Mouse (Mus musculus) monocyte, adult 5-6 weeks (primary cell): ENCODE data around the gene Gm10778. TPM values are rescaled to one million over a fixed set of nuclear protein-coding genes. Genes with fewer than 3 reads are reported as not detected.

Experiments used
- ATAC-seq: fragments of 153-309, 156-312 bp; replicated peaks from 2 replicates; pipeline ENCODE4 v1.8.0; 2017; ENCODE audit warnings: mild to moderate bottlenecking; ENCODE audit not compliant: low TSS enrichment, insufficient number of reproducible peaks, severe bottlenecking, poor library complexity, low FRiP score
- total RNA-seq: library from RNA; stranded (forward); fragments of 200-1000, 200-491, 200-594 nt; gene quantifications from 3 replicates; pipeline ENCODE4 v1.2.3, GENCODE M21; 2017

Gm10778 gene
- 1.8 to 5.2 TPM (median 4.2 TPM) in 3 replicates for total RNA-seq

DNA sequence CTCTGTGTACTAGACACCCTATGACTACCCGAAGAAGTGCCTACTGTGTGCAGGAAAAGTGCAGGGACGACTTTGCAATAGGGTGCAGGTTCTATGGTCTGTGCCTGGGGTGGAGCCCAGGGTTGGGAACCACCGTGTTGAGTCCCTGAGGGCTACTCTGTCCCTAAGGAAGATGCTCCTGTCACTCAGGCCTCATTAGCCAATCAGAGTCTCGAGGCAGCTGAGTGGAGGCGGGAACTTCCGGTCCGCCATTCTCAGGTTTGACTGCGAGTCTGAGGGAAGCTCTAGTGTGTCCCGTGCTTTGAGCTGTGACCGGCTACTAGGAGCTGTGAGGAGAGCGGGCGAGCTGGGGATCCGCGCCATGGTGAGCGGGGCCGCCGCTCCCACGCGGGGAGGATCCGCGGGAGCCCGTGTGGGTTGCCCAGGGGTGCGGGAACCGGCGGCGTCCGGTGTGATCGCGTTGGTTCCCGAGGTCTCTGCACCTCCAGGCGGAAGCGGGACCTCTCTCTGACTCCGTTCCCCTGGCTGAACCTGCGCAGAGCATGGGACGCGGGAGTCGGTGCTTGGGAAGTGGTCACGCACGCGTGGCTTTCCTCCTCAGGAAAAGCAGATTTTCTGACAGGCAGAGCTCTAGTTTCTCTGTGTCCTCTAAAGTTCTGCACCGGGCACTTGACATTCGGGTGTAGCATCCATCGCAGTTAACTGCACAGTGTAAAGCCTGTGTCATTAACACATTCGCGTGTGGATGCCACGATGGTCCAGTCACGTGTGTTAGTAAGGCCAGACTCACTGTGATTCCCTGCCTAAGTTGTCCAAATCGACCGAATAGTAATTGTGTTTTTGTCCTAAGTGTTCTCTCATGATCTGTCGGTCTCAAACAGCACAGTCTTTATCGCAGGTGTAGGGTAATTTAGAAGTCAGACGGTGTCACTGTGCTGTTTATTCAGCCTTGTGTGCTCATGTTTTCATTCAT lies at the start of gene Gm10778:
Gm10778 (plus strand) TSS at position 257 of the 973 bp plus-strand sequence.
- peak; percentile 92 for ATAC-seq

DNA sequence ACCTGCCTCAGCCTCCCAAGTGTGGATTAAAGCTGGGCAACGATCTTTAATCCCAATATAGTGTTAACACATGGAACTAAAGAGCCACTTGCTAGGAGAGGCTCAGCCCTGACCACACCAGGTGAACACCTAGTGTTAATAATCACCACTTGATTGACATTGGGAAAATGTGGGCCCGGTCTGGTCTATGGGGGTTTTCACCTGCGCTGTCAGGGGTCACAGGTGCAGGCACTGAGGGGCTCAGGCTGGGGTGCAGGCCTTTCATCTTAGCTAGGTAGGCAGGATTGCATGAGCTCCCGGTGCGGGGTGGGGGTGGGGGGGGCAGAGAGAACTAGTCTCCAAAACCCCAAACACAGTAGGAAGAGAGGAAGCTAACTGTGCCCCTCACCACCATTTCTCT lies 49.2 kb upstream of the Gm10778 start:
- no peak for ATAC-seq

DNA sequence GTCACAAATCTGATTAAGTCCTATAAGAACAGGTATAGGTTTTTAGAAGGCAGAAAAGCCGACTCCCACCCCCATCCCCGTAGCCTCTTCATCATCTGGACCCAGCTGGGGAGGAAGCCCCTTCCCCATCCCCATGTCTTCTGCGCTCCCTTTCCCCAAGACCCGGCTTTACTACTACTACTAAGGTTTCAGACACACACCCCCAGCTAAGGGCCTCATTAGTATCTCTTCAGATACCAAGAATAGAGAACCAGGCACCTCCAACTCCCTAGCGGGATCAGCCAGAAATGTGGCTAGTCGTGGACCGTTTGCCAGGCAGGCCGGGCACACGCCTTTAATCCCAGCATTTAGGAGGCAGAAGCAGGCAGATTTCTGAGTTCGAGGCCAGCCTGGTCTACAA lies 48.8 kb upstream of the Gm10778 start:
- no peak for ATAC-seq

DNA sequence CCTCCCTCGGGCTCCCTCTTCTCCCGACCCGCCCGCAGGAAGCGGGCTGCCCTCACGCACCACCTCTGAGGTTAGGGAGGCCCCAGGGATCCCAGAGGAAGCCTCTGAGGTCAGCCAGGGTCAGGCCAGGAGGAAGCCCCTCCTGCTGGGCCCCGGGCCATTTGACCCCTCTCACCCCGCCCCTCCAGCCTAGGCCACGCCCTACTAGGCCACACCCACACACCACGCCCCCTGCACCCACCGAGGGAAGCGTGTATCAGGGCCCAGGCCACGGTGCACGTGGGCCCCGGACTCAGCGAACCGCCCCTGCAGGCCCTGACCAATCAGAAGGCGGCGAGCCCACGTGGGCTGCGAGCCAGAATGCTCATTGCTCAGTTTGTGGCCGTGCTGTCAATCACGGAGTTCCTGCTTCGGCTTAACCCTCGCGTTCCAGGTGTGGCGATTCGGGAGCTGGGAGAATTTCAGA lies 48.1 kb upstream of the Gm10778 start, which contains the start of gene Tle6:
Tle6 (minus strand) TSS at position 336 of the 466 bp plus-strand sequence.
- peak; percentile 52 for ATAC-seq

DNA sequence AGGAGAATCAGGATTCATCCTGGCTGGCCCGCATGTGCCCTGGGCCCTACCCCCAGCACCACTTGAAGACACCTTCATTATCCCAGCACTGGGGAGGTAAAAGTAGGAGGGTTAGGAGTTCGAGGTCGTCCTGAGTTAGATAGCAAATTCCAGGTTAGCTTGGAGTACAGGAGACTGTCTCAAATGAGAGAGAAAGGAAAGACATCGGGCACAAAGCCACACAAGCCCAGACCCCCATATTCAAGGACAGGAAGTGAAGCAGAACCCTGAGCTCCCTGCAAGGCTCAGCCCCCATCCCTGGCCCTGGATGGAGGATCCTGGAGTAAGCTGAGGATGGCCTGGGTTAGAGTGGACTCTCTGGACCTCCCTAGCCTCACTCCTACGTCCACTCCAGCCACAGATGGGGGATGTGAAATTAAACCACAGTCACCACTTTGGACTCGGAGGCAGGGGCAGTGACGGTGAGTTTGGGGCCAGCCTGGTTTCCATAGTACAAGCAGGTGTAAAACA lies 47.4 kb upstream of the Gm10778 start:
- no peak for ATAC-seq

DNA sequence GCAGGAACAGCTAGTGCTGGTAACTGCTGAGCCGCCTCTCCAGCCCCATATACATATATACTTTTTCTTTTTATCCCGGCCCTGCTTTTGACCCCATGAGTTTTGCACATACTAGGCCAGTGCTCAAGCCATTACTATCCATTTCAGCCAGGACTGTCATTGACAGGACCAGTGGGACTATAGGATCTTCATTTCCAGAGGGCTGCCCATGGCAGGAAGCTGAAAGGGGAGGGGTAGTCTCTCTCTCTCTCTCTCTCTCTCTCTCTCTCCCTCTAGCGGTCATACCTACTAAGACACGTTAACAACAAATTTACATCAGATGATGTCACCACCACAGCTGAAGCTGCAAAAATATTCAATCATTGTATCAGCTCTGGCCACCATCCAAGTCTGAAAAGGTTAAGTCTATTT lies 46.1 kb upstream of the Gm10778 start:
- ATAC-seq = 0 out of 2 replicates have a peak, but pooled peaks have one; percentile 13

DNA sequence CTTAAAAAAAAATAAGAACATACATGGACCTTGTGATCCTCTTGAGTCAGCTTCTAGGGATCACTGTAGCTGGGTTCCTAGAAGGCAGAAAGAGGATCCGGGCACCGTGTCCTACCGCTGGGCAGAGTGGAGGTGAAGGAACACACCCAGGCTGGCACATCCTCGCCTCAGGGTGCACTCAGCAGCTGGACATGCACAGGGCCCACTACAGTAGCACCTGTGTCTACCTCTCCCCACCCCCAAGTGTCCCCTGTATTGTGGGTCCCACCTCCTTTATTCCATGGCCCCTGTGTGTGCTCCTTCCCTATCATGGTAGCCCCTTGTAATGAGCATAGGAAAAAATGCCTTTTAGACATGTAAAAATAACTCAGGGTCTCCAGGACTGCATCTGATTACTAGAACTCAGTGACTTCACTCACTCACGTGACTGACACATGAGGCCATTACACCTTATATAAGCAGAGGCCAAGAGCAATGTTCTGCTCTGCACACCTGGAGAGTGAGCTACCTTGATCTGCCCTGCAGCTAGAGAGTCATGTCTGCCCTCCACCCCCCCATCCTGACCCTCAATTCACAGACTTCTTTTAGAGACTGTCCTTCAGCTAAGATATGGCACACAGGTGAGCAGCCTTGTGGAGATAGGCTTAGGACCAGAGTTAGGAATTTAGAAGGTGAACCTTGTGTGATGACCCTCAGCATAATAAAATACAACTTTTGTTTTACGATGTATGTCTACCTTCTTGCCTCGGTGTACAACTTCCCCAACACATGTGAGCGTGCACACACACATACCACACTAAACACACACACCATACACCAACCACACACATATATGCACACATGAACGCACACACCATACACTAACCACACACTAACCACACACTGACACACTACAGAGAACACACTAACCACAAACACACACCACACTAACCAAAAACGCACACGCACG lies 44.6 kb upstream of the Gm10778 start:
- ATAC-seq = peak; percentile 12; the same call in 1 of the 2 replicates

DNA sequence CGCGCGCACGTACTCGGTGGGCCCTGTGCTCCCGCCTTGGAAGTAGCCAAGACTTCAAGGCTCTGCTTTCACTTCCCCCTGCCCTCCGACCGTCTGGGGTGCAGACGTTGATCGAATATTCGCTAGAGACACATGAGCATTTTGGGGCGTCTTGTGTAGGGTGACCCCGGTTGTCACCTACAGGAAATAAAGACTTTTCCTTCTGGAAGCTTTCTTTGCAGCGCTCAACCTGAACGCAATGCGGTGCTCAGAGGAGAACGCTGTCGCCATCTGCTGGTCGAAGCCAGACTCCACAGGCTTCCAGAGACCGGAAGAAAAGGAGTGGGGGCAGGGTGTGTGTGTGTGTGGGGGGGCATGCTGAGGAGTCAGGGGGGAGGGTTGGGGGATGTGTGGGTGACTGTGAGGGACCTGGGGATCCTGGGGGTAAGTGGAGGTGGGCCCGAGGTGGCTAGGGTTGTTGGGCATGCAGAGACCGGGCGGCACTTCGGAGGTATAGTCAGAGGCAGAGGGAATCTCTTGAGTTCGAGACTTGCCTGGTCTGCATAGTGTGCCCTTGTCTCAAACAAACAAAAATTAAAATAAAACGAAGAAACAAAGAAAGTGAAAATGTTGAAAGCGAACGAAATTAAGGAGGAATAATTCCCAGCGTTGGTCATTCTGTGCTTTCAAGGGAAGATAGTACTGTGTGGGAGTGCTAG lies 43.7 kb upstream of the Gm10778 start:
- peak; percentile 33 for ATAC-seq

DNA sequence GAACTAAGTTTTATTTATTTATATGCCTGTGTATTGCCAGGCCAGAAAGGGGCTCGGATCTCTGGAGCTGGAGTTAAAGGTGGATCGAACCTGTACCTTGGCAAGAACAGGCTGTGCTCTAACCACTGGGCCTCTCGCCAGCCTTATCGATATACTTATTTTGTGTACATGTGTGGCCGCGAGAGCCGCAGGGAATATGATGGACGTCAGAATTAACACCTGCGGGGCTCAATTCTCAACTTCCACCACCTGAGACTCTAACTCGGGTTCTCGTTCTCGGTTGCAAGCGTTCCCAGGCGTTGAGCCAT lies 43.2 kb upstream of the Gm10778 start:
- no peak for ATAC-seq

DNA sequence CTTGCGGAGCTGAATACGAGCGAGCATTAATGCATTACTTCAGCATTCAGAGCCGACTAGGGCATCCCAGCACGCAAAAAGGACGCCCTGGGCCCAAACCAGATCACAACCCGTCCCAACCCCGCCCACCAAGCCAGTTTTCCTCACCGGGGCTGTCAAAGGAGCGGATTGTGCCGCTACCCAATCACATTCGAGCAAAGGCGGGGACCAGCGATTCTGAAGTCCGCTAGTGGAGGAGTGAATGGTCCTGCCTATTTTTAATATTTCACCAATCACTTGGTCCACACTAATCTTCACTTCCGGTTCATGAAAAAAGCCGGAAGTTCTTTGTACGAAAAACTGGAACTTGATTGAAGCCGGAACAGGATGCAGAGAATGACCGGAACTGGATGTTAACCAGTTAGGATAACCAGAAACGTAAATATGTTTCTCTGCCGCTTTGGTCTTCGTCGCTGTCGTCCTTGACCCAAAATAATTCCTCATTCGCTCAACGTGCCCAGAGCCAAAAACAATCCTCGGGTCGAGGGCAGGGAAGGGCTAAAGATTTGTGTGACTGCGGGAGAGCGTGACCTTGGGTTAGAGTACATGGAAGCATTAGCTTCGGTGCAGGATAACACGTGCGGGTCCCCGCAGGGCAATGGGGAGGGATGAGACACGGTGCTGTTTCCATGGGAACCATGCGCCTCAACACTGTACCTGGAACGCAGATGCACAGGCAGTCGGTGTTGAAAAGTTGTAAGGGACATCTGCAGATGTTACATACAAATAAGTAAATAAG lies 42.7 kb upstream of the Gm10778 start, which contains the start of gene BC025920:
BC025920 (plus strand) TSS at position 297 of the 778 bp plus-strand sequence.
- ATAC-seq = peak; percentile 75

DNA sequence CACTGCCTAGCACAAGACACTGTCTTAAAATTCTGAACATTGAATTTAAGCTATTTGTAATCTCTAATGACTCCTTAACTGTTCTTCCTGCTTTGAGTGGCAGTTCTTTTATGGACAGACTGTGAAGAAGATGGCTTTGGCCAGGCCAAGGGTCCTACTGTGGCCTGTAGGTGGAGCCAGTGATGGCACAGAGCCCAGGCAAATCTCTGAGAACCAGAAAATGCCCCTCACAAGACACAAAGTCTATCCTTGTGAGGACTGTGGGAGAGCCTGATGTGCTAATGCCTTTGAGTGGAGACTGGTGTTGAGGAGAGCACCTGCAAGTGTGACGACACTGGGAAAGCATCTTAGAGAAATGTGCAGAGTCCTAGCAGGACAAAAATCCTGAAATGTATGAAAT lies 40.6 kb upstream of the Gm10778 start:
- ATAC-seq = no peak

DNA sequence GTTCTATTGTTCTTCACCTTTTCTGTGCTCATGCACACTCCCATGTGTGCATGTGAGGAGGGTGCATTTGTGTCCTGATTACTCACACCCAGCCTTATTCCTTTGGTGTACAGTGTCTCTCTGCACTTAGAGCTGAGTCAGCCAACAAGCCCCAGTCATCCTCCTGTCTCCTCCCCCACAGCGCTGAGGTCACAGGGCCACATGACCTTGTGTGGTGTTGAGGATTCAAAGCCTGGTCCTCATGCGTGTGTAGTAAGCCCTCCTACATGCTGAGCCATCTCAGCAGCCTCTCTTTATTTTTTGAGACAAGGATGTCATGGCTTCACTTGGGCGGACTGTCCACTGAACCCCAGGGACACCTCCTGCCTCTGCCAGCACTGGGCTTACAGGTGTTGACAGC lies 36.1 kb upstream of the Gm10778 start:
- ATAC-seq = no peak

DNA sequence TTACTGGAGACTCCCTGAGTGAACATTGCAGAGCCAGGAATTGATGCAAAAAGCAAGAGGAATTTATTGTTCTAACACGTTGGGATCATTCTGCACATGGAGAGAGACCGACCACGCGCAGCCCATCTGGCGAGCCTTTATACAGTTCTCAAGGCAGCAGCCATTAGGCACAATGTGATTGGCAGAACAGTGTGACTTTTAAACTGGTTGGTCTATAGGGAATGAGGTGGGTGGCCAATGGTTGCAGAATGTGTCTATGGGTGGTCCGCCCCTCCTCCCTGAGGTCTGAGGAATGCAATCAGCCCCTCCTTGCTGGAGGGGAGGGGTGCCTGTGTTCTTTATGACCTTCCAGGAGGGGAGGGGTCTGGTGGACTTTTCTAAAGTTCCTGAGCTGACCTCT lies 33.4 kb upstream of the Gm10778 start:
- ATAC-seq = no peak

DNA sequence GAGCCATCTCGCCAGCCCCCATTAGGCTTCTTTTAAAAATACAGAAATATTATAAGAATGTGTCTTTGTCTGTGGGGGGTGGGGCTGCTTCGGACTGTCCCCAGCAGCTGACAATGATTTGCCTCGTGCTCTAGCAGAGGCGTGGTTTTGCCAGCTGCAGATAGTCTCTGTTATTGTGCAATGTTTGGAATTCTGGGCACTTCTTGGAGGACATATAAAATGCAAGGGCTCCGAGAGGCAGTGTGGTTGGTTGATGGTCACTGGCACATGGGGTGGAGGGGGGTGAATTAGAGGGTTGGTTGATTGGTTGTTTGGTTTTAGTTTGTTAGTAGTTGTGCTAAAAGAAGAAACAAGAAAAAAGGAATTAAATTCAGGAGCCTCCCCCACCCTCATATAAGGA lies 28.9 kb upstream of the Gm10778 start:
- ATAC-seq = no peak

DNA sequence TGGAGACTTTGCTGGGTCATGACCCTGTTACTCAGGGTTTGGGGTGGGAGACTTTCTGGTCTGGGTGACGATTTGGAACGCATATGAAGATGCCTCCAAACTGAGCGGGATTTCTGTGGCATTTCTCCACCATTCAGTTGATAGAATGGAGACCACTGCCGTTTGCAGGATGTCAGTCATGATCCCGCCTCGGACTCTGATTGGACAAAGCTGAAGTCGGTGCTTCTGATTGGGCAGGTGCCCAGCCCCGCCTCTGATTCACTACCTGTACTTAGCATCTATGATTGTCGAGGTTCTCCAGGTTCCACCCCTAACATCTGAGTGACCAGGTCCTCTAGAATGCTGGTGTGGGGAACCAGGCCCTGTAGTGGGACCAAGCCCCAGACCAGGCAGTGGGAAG lies 28.1 kb upstream of the Gm10778 start:
- ATAC-seq = no peak

DNA sequence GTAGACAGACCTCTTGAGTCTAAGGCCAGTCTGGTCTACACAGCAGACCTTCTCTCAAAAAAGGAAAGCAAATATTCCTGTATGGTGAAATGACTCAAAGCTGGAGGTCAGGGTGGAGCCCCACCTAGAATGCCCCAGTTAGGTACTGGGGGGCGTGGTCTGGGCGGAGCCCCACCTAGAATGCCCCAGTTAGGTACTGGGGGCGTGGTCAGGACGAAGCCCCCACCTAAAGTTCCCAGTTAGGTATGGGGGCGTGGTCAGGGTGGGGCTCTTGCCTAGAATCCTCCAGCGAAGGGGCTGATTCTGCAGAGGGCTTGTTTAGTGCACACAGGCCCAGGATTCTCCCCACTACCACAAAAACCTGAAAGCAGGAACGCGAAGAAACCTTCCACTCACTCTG lies 25.4 kb upstream of the Gm10778 start:
- ATAC-seq = no peak

DNA sequence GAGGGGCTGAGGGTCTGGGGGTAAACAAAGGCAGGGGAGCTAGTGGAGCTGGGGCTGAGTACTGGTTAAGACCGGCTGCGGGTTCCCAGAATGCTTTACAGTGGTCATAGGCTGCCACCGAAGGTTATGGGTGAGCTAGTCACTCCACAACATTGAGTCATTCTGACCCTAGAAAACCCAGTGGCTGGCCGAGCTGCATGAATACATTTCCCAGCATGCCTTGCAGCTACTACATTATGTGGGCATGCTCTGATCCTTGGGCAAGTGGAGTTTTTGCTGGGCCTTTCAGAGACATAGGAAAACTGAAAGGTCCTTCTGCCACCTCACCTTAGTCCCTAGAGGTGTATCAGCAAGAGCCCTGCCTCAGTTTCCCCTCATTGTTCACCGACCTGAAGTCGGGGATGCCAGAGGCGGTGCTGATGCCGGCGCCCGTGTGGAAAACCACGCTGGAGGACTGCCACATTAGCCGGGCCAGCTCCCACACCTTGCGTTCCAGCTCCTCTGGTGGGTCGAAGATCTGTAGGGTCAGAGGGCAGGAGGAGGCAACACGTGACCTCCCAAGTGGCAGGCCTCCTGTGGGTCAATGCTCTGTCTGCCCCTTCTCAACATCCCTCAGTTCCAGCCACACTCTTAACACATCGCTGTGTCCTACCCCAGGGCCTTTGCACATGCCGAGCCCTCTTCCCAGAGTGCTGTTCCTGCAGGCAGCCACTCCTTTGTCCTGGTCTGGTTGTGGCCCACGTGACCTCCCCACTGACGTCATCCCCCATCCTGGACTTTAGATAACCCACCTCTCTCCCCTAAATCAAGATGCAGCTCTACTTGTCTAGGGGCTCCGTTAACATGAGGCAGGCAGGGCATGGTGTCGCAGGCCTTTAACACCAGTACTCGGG lies 22.5 kb upstream of the Gm10778 start:
- 0 out of 2 replicates have a peak, but pooled peaks have one; percentile 5 for ATAC-seq
